Mouse (Mus musculus): ENCODE results near the gene Lrrc1. TPM values are rescaled to one million over a fixed set of nuclear protein-coding genes. Genes with fewer than 3 reads are reported as not detected.

Gene Lrrc1
- polyA plus RNA-seq, 1 experiment from 2014 or later = 14.9 TPM

GRCm38 (mm10) chr9:77439371-77439770, 105.3 kb downstream of the Lrrc1 start:
- no peak for TF ChIP-seq EP300 (optimal IDR thresholded peaks at IDR 0.05)
- no peak for TF ChIP-seq CTCF (IDR thresholded peaks at IDR 0.05; ENCODE audit: low read depth)
- Histone ChIP-seq H3K27ac (replicated peaks) (no peak overlapping the region), H3K4me2 (replicated peaks; ENCODE audit: low read depth) (no peak overlapping the region), H3K27me3 (ENCODE audit: control insufficient read depth, insufficient read depth, low read length) (no peaks in the 10 kb centered on the region), H3K9ac (ENCODE audit: low read length) (no peak overlapping the region), H3K4me3 (ENCODE audit: low read depth, low read length) (no peak overlapping the region), H3K36me3 (ENCODE audit: control insufficient read depth, insufficient read depth, low read length) (peaks cover 3% of the 10 kb centered on the region; the same call in 1 of the 2 replicates), H3K9me3 (ENCODE audit: control insufficient read depth, low read length) (no peaks in the 10 kb centered on the region), H3K4me1 (replicated peaks; ENCODE audit: control insufficient read depth, insufficient read depth) (no peaks in the 10 kb centered on the region)
- ATAC-seq (ENCODE audit: low FRiP score, low TSS enrichment) (no peak), DNase-seq (ENCODE audit: low spot score) (no peak)
- WGBS = 87% methylated on average over 6 of the region's 6 CpGs

DNA sequence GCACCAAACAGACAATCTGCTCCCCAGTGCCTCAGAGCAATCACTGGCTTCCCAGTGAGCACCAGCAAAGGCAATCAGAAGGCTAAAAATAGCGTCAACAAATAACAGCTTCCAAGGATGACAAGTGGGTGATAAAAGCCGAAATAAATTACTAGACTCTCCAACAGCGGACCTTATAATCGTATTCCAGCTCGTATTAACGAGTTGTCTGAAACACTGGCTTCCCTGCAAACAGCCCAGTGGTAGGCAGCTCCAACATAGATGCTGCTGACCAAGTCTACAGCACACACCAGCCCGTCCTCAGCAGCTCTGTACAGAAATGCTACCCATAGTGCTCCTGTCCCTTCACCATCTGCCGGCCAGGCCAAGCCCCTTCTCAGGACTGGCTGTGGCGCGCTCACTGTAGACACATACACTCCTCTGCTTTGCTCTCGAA, 105.8 kb downstream of the Lrrc1 start:
- H3K4me2 ChIP-seq (replicated peaks; ENCODE audit: low read depth) = no peak overlapping the region
- DNase-seq (ENCODE audit: low spot score) (no peak), ATAC-seq (ENCODE audit: low FRiP score, low TSS enrichment) (no peak)
- no peak for TF ChIP-seq CTCF (IDR thresholded peaks at IDR 0.05; ENCODE audit: low read depth)
- no peak for TF ChIP-seq EP300 (optimal IDR thresholded peaks at IDR 0.05)
- no peak overlapping the region for H3K4me3 ChIP-seq (ENCODE audit: low read depth, low read length)
- H3K9ac ChIP-seq (ENCODE audit: low read length) = no peak overlapping the region
- H3K9me3 ChIP-seq (ENCODE audit: control insufficient read depth, low read length) = no peaks in the 10 kb centered on the region
- H3K4me1 ChIP-seq (replicated peaks; ENCODE audit: control insufficient read depth, insufficient read depth) = no peaks in the 10 kb centered on the region
- no peak overlapping the region for H3K27ac ChIP-seq (replicated peaks)
- peaks cover 3% of the 10 kb centered on the region; the same call in 1 of the 2 replicates for H3K36me3 ChIP-seq (ENCODE audit: control insufficient read depth, insufficient read depth, low read length)
- no peaks in the 10 kb centered on the region for H3K27me3 ChIP-seq (ENCODE audit: control insufficient read depth, insufficient read depth, low read length)
- 71% methylated on average over 11 of the region's 11 CpGs for WGBS

GRCm38 (mm10) chr9:77437131-77437530, 107.5 kb downstream of the Lrrc1 start:
- Histone ChIP-seq H3K27ac (replicated peaks) (no peak overlapping the region), H3K9ac (ENCODE audit: low read length) (no peak overlapping the region), H3K4me3 (ENCODE audit: low read depth, low read length) (no peak overlapping the region), H3K27me3 (ENCODE audit: control insufficient read depth, insufficient read depth, low read length) (no peaks in the 10 kb centered on the region), H3K4me2 (replicated peaks; ENCODE audit: low read depth) (no peak overlapping the region), H3K4me1 (replicated peaks; ENCODE audit: control insufficient read depth, insufficient read depth) (no peaks in the 10 kb centered on the region), H3K9me3 (ENCODE audit: control insufficient read depth, low read length) (no peaks in the 10 kb centered on the region), H3K36me3 (ENCODE audit: control insufficient read depth, insufficient read depth, low read length) (peaks cover 3% of the 10 kb centered on the region; the same call in 1 of the 2 replicates)
- ATAC-seq (ENCODE audit: low FRiP score, low TSS enrichment) = no peak
- WGBS = 82% methylated on average over 6 of the region's 6 CpGs
- TF ChIP-seq CTCF (IDR thresholded peaks at IDR 0.05; ENCODE audit: low read depth) (no peak), EP300 (optimal IDR thresholded peaks at IDR 0.05) (no peak)
- DNase-seq (ENCODE audit: low spot score) = no peak

- no peak for ATAC-seq (ENCODE audit: low FRiP score, low TSS enrichment)
- no peaks in the 10 kb centered on the region for H3K9me3 ChIP-seq (ENCODE audit: control insufficient read depth, low read length)
- WGBS = 80% methylated on average over 12 of the region's 12 CpGs
- TF ChIP-seq CTCF (IDR thresholded peaks at IDR 0.05; ENCODE audit: low read depth) = no peak
- TF ChIP-seq EP300 (optimal IDR thresholded peaks at IDR 0.05) = no peak
- H3K9ac ChIP-seq (ENCODE audit: low read length) = no peak overlapping the region
- H3K27me3 ChIP-seq (ENCODE audit: control insufficient read depth, insufficient read depth, low read length) = no peaks in the 10 kb centered on the region
- H3K4me2 ChIP-seq (replicated peaks; ENCODE audit: low read depth) = no peak overlapping the region
- H3K27ac ChIP-seq (replicated peaks) = no peak overlapping the region
- DNase-seq (ENCODE audit: low spot score) = no peak
- H3K4me1 ChIP-seq (replicated peaks; ENCODE audit: control insufficient read depth, insufficient read depth) = no peaks in the 10 kb centered on the region
- H3K4me3 ChIP-seq (ENCODE audit: low read depth, low read length) = no peak overlapping the region
- peaks cover 2% of the 10 kb centered on the region; the same call in 1 of the 2 replicates for H3K36me3 ChIP-seq (ENCODE audit: control insufficient read depth, insufficient read depth, low read length)
These were observed 109.7 kb downstream of the Lrrc1 start for GRCm38 (mm10) chr9:77434965-77435364.

GRCm38 (mm10) chr9:77433476-77433875, 111.2 kb downstream of the Lrrc1 start:
- no peaks in the 10 kb centered on the region for H3K9me3 ChIP-seq (ENCODE audit: control insufficient read depth, low read length)
- H3K4me3 ChIP-seq (ENCODE audit: low read depth, low read length) = no peak overlapping the region
- ATAC-seq (ENCODE audit: low FRiP score, low TSS enrichment) (no peak), DNase-seq (ENCODE audit: low spot score) (no peak)
- H3K27ac ChIP-seq (replicated peaks) = no peak overlapping the region
- H3K9ac ChIP-seq (ENCODE audit: low read length) = no peak overlapping the region
- peaks cover 2% of the 10 kb centered on the region; the same call in 1 of the 2 replicates for H3K36me3 ChIP-seq (ENCODE audit: control insufficient read depth, insufficient read depth, low read length)
- peaks cover 3% of the 10 kb centered on the region; the same call in 1 of the 2 replicates for H3K4me1 ChIP-seq (replicated peaks; ENCODE audit: control insufficient read depth, insufficient read depth)
- H3K27me3 ChIP-seq (ENCODE audit: control insufficient read depth, insufficient read depth, low read length) = no peaks in the 10 kb centered on the region
- WGBS = 82% methylated on average over 4 of the region's 4 CpGs
- no peak for TF ChIP-seq CTCF (IDR thresholded peaks at IDR 0.05; ENCODE audit: low read depth)
- no peak for TF ChIP-seq EP300 (optimal IDR thresholded peaks at IDR 0.05)
- no peak overlapping the region for H3K4me2 ChIP-seq (replicated peaks; ENCODE audit: low read depth)

- no peak overlapping the region for H3K4me3 ChIP-seq (ENCODE audit: low read depth, low read length)
- no peak overlapping the region for H3K27ac ChIP-seq (replicated peaks)
- no peak for DNase-seq (ENCODE audit: low spot score)
- TF ChIP-seq CTCF (IDR thresholded peaks at IDR 0.05; ENCODE audit: low read depth) = no peak
- ATAC-seq (ENCODE audit: low FRiP score, low TSS enrichment) = no peak
- no peak overlapping the region for H3K4me2 ChIP-seq (replicated peaks; ENCODE audit: low read depth)
- H3K9me3 ChIP-seq (ENCODE audit: control insufficient read depth, low read length) = no peaks in the 10 kb centered on the region
- H3K4me1 ChIP-seq (replicated peaks; ENCODE audit: control insufficient read depth, insufficient read depth) = peaks cover 5% of the 10 kb centered on the region; the same call in 1 of the 2 replicates
- H3K27me3 ChIP-seq (ENCODE audit: control insufficient read depth, insufficient read depth, low read length) = no peaks in the 10 kb centered on the region
- H3K36me3 ChIP-seq (ENCODE audit: control insufficient read depth, insufficient read depth, low read length) = peaks cover 2% of the 10 kb centered on the region; the same call in 1 of the 2 replicates
- H3K9ac ChIP-seq (ENCODE audit: low read length) = no peak overlapping the region
- WGBS = 74% methylated on average over 17 of the region's 17 CpGs
These were observed 112.6 kb downstream of the Lrrc1 start for GRCm38 (mm10) chr9:77432030-77432429.

All from stomach, postnatal 0 days (tissue).